Mouse (Mus musculus) gastrocnemius, postnatal 4 days (tissue): ENCODE measurements around the gene Fcer1g. TPM values are rescaled to one million over a fixed set of nuclear protein-coding genes. Genes with fewer than 3 reads are reported as not detected.
"Not testable (repeated sequence)": the region's sequence is repeated elsewhere in the genome, so short reads cannot be mapped to it uniquely, and the experiment has no call there.

ENCODE experiments used
- DNase-seq, 2 experiments: peaks; one replicate each; pipeline ENCODE4 v3.0.0; 2021 to 2022; ENCODE audit warnings: low spot score in 2 of 2, mixed read lengths in 2 of 2
- total RNA-seq, 2 experiments: library from RNA; stranded (reverse); gene quantifications; 2 replicates each; pipeline ENCODE4 v1.2.3; 2021

The Fcer1g gene
- total RNA-seq, 2 experiments from 2014 or later = 18.7 to 28.7 TPM

GRCm38 (mm10) chr1:171246709-171247452 lies 12.7 kb upstream of the Fcer1g start:
- DNase-seq = peak; percentile 97 to 98

DNA sequence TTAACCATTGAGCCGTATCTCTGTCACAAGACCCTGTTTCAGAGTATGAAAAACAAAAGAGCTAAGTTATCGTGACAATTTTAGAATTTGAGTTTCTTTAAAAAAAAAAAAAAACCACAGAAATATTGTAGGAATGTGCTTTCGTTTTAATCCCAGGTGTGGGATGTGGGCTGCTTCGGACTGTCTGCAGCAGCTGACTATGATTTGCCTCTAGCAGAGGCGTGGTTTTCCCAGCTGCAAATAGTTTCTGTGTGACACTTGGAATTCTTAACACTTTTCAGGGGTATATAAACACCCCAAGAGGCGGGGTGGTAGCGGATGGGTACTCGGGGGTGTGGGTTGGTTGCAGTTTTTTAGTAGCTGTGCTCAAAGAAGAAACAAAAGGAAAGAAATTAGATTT lies 11.2 kb upstream of the Fcer1g start:
- DNase-seq = no peak

DNA sequence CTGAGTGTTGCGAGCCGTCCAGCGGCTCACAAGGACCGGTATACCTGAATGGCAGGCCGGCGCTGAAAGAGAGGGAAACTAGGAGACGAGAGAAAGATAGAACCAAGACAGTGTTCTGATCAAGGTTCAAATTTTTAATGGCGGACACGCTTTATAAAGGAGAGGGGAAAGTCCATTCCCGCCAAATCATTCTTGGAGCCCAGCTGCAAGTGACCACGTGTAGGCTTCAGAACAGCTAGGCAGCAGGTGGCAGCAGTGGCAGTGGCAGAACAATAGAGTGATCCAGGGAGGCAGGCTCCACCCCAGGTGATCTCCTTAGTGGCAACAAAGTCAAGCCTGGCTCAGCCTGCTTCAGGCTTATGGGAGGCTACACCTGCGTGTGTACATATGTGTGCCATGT lies 7.8 kb upstream of the Fcer1g start:
- not testable (repeated sequence) for DNase-seq

GRCm38 (mm10) chr1:171240911-171241310 lies 6.7 kb upstream of the Fcer1g start:
- DNase-seq = no peak

DNA sequence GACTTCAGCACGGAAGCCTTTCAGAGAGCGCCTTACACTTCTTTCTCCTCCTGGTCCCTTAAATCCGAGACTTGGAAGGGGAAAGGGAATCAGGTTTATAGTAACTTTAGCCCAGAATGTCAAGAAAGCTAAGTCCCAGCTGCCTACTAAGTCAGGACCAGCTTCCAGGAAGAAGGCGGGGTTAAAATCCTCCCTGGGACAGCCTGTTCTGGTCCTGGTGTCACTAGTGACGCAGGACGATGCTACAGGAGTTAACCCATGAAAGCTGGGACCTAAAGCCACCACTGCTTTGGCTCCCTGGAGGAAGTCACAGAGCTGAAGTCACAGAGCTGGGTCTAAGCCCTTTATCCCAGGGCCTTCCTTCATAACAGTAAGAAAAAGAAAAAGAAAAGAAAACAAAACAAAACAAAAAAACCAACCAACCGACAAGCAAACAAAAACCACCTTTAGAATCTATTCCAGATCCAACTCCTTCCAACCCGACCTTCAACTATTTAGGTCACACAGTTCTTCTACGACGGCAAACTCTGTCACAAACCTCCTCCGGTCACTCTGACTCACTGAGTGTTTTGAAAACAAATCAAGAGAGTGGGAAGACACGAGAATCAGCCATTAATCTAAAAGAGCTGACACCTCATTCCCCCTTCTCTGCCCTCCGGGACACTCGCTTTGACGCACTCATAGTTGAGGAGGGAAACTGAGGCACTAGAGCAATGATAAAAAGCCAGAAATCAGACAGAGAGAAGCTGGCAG lies 6.0 kb upstream of the Fcer1g start:
- DNase-seq = no peak

DNA sequence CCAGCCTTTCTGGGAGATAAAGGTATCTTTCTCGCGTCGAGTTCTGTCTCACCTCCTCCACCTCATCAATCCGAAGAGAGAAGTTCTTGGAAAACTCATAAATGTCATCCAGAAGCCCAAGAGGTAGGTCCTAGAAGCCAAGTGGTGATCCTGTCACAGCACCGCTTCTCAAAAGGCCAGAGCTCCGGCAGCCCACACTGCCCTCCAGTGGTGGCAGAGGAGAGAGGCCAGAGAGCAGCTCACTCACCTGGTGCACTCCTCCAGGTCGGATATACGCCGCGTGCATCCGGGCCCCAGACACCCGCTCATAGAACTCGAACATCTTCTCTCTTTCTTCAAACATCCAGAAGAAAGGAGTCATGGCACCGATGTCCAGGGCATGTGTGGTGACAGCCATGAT lies 4.3 kb upstream of the Fcer1g start:
- peak in 1 of 2 experiments; percentile 36 for DNase-seq

DNA sequence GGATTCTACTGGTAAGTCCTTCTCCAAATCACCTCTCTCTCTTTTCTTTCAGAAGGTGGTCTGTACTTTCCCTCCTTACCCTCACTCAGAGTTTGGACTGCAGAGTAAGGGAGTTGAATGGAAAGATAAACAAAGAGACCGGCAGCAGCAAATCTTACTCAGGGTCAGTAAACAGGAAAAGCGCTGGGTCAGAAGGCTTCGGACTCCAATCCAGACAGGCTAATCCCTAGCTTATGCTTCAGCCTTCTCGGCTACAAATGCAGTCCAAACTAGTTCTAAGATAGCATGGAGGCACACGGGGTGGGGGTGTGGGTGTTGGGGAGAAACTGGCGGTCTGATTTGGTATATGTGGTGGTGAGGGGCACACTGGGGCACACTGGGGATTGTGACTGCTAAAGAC lies 3.3 kb upstream of the Fcer1g start:
- no peak for DNase-seq

DNA sequence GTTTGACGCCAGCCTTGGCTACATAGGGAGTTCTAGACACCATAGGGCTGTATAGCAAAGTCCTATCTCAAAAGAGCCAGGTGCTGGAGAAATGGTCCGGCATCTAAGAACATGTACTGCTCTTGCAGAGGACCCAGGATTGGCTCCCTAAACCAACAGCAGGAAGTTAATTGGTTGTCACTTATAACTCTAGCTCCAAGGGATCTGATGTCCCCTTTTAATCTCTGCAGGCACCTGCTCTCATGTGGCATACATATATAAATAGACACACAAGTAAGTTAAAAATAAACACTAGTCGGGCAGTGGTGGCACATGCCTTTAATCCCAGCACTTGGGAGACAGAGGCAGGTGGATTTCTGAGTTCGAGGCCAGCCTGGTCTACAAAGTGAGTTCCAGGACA lies 1.6 kb upstream of the Fcer1g start:
- no peak for DNase-seq

- no peak for DNase-seq
Measured at GRCm38 (mm10) chr1:171234538-171234937, 373 bp upstream of the Fcer1g start.

DNA sequence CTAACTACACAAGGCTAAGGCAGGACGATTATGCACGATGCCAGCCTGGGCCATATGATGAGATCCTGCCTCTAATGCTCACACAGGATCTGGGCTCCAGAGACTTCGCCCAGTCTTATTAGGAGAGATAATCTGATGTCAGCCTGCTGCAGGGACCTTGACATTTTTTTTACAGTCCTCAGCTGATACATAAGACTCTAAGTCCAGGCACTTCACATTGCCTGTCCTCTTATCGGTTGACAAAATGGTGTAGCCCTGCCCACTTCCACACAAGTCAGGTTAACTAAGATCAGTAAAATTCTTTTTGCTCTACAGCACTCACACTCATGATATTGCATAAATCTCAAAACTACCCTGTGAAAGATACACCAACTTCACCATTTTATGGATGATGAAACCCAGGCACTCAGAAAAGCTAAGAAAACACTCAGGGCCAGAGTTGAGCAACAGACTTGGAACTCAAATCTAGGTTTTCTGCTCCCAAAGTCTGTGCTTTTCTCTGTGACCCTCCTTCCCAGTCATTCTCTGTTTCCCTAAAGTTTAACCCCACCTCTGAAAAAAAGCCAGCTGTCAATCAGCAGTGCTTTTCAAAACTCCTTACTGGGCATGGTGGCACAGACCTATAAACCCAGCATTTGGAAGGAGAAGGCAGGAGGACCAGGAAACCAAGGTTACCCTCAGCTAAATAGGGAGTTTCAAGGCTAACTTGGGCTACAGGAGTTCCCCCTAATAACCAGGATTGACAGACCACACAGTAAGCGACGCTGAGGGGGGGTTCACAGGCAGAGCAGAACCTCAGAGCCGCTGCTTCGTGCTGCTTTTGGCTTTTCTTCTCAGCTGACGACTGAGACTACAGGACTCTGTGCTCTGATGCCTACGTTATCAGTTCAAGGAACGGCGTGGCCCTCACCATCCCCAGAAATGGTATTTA lies 1.1 kb downstream of the Fcer1g start:
- DNase-seq = no peak

- no peak for DNase-seq
Measured at GRCm38 (mm10) chr1:171232348-171232747, 1.8 kb downstream of the Fcer1g start.

DNA sequence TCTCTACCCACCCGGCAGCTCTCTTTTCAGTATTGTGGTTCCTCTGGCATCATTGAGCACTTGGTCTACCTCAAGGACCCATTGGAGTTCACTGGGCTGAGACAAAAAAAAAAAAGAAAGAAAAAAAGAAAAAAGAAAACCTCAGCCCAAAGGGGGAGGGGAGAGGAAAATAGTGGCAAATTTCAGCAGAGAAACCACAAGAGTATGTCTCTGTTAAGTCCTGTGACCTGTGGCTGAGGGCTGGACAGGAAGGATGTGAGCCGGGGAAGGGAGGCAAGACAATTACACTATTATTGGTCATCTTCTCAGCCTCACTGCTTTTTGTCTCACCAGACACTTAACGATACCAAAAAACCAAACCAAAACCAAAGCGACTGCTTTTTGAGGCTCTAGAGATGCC lies 2.3 kb downstream of the Fcer1g start:
- no peak for DNase-seq

GRCm38 (mm10) chr1:171230215-171230614 lies 4.0 kb downstream of the Fcer1g start:
- DNase-seq = no peak

- DNase-seq = no peak
Measured at GRCm38 (mm10) chr1:171229750-171230149, 4.4 kb downstream of the Fcer1g start.

DNA sequence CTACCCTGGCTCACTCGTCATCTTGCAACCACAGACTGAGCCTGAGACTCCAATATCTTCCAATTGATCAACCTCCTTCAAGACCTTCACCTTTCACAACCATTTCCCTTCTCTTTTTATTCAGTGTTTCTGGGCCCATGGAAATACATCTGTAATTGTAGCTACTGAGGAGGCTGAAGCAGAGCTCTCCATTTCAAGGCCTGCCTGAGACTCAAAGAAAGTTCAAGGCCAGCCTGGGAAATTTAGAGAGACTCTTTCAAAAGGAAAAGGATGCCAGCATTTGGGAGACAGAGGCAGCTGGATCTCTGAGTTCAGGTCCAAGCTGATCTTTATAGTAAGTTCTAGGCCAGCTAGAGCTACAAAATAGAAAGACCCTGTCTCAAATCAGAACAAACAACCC lies 6.3 kb downstream of the Fcer1g start:
- no peak for DNase-seq

GRCm38 (mm10) chr1:171226780-171227179 lies 7.4 kb downstream of the Fcer1g start:
- no peak for DNase-seq

GRCm38 (mm10) chr1:171224857-171225256 lies 9.3 kb downstream of the Fcer1g start, which contains the start of gene Apoa2:
Apoa2 (plus strand) TSS chr1:171225054.
- DNase-seq = no peak

- no peak for DNase-seq
Measured at GRCm38 (mm10) chr1:171223796-171224195, 10.4 kb downstream of the Fcer1g start.

GRCm38 (mm10) chr1:171223168-171223567 lies 11.0 kb downstream of the Fcer1g start:
- no peak for DNase-seq

DNA sequence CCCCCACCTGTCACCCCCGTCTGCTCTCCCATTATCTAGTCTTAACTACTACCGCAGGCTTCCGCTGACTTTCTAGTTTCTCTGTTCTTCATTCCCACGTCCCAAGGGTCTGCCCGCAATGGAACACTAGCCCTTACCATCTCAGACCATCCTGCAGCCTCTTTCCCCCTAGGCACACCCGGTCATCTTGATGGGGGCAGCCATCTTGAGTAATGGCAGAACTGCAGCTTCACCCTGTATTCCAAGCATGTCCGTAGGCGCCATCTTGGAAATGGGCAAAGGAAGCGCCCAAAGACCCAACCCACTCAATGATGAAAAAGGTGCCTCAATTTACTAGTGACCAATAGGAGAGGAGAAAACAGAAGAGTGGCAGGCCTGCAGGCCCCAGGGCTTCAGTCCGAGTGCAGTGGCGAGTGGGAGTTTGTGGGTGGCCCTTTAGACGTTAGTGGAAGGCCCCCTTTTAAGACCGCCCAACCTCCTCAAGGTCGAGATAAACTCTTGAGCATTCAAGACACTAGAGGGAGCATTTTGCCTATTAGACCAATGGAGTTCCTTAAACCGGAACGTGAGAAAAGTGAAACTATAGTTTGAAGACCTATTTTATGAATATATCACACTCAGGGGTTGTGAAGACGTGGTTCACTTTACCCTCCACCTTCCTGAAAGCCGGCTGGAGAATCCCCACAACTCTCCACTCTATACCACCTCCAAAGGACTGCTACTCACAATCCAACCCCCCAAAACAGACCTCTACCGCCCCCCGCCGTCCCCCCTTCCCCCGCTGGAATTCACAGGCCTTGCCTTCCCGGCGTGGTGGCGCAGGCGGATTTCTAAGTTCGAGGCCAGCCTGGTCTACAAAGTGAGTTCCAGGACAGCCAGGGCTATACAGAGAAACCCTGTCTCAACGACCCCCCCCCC lies 11.7 kb downstream of the Fcer1g start, which contains the start of gene Tomm40l:
Gene Tomm40l, minus strand, starts transcription at position 277 of the 918 bp plus-strand sequence.
- DNase-seq = peak; percentile 70 to 87
